23 mouse cellular contexts compared by ENCODE assay signal in the genomic region with DNA sequence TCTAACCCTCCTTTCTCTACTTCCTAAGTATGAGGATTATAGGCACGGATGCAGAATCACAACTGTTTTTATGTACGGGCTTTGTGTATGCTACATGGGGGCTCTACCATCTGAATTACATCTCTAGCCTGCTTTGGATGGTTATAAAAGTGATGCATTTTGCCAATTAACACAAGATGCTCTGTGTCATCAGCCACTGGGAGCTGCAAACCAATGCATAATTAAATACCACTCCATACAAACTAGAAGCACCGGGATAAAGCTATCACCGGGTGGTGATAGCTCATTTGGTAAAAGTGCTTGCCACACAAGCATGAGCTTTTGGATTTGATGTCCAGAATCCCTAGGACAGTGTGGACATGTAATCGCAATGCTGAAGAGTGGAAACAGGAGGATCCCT.
"Had no signal": no experiment of that assay in that cellular context is flagged by ENCODE, and none has a peak within 500 bp of the region (broad histone marks: within the 10 kb centered on the region; RNA-seq: fewer than 3 reads in every experiment).

No protein-coding gene starts in this region.

- H3K4me3 ChIP-seq: heart, embryonic 10.5 days; heart, embryonic 12.5 days; hindbrain, embryonic 13.5 days; hindbrain, embryonic 15.5 days; kidney, embryonic 15.5 days; limb, embryonic 13.5 days; limb, embryonic 15.5 days had no signal

- H3K27me3 ChIP-seq: heart, embryonic 12.5 days; hindbrain, embryonic 13.5 days; hindbrain, embryonic 15.5 days; kidney, embryonic 15.5 days; limb, embryonic 13.5 days; limb, embryonic 15.5 days had no signal

- H3K9ac ChIP-seq: forebrain, postnatal 0 days; heart, embryonic 12.5 days; hindbrain, embryonic 13.5 days; hindbrain, embryonic 15.5 days; kidney, embryonic 15.5 days; limb, embryonic 13.5 days; limb, embryonic 15.5 days had no signal

- H3K4me2 ChIP-seq: heart, embryonic 12.5 days; hindbrain, embryonic 13.5 days; hindbrain, embryonic 15.5 days; kidney, embryonic 15.5 days; limb, embryonic 13.5 days; limb, embryonic 15.5 days had no signal

- H3K9me3 ChIP-seq: heart, embryonic 10.5 days; hindbrain, embryonic 13.5 days; hindbrain, embryonic 15.5 days; limb, embryonic 15.5 days had no signal

- H3K36me3 ChIP-seq: heart, embryonic 10.5 days; heart, embryonic 12.5 days; hindbrain, embryonic 13.5 days; hindbrain, embryonic 15.5 days; kidney, embryonic 15.5 days; limb, embryonic 13.5 days; limb, embryonic 15.5 days had no signal

- H3K27ac ChIP-seq: heart, embryonic 10.5 days; hindbrain, embryonic 13.5 days; hindbrain, embryonic 15.5 days; hindbrain, postnatal 0 days; kidney, embryonic 15.5 days; kidney, postnatal 0 days; limb, embryonic 13.5 days; limb, embryonic 15.5 days had no signal

- DNase-seq: forebrain, postnatal 0 days; gastrocnemius, postnatal 14 days; gastrocnemius, postnatal 36 days; heart, adult 18-20 months; heart, postnatal 10 days; heart, postnatal 36 days; kidney, adult 11 months; kidney, adult 2 months; kidney, adult 9 months; kidney, postnatal 14 days; kidney, postnatal 36 days; layer of hippocampus, postnatal 36 days; left cerebral cortex, postnatal 4 days had no signal

- H3K4me1 ChIP-seq: heart, embryonic 10.5 days; heart, embryonic 12.5 days; hindbrain, embryonic 13.5 days; hindbrain, embryonic 15.5 days; kidney, embryonic 15.5 days; limb, embryonic 13.5 days; limb, embryonic 15.5 days had no signal

- ATAC-seq: forebrain, postnatal 0 days; hindbrain, postnatal 0 days; intestine, embryonic 16.5 days had no signal
